Mouse (Mus musculus) frontal cortex, postnatal 10 days (tissue): ENCODE measurements around the gene 0610012G03Rik.
A peak's percentile ranks its signal among the peaks of the same experiment; 100 is the strongest.

Experiments
- DNase-seq, 2 experiments: peaks; one replicate each; pipeline ENCODE4 v3.0.0; 2022; ENCODE audit warnings: low spot score in 2 of 2, mixed read lengths in 1 of 2

0610012G03Rik gene

DNA sequence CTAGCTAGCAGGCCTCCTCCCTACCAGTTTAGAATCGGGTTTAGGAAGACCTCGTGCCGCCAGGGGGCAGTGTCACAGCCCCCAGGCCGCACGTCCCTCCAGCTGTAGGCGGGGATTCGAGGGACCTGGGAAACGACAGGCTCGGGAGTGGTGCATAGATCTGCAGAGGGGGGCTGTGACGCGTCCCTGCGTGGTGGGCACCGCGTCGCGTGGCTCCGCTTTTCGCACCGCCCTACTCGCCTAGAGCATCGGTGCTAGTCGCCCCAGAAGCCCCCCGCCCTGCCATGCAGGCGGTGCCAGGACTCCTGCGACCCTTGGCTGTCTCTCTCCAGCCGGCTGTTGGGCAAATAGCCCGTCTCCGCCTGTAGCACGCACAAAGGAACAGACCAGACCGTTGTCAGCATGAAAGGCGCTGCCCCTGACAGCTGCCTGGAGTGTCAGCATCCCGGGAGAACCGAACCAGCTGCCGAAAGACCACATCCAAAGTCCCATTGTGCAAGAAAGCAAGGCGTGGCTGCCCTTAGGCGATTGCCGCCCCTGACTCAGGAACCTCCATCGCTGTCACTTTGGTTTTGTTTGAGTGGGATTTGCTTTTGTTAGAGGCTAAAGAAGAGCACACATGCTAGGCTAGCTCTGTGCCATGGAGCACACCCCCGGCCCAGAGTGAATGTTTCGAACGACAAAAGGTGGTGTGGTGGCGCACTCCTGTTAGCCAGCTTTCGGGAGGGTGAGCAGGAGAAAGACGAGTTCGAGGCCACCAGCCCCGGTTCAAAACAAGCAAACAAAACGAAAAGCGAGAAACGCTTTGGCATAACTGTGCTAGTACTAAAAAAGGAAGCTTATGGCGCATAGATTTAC lies 15.2 kb downstream of the 0610012G03Rik start:
- DNase-seq: peak; percentile 93 to 95

DNA sequence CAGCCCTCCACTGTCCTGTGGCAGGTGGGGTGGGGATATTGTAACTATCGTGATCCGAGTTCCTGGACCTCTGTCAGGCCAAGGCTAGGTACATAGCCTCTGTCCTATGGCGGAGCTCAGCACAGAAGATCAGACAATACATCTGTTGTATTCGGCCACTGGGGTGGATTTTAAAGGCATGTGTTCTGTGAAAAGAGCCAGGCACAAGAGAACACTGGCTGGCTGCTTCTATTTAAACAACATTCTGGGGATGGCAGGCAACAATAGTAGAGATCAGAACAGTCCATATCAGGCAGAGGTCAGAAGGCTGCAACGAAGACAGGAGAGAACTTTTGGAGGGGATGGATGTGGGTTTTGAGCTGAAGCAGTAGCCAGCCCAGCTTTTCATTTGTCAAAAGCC lies 16.0 kb downstream of the 0610012G03Rik start:
- no peak for DNase-seq

DNA sequence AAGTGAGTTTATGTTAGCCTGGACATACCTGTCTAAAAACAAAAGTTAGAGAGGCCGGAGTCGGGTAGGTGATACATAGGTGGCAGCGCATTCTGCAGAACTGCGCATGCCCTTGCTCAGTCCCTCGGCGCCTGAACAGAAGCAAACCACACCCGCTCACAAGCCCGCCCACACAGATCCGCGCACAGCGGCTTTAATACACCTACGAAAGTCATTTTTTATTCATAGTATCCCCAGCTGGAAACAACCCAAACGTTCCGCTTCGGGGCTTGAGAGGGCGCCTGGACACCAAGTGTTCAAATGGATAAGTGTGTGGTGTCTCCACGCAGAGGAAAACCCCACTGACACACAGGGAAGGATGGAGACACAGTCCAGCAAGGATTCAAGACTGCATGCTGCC lies 17.0 kb downstream of the 0610012G03Rik start:
- no peak for DNase-seq

DNA sequence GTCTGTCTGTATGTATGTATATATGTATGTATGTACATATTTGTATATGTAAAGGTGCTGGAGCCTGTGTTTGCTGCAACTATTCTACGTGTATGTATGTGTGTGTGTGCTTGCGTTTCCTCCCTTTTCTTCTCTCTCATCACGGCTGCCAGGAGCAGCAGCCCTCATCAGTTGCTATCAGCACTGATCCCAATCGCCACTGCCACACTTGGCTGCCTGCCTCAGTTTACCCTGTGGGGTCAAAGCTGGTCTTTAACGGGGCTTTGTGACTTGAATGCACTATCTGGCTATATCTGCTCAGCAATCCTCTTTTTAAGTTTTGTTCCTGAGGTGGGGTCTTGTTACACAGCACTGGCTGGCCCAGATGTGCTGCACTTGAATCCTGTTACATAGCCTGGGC lies 20.9 kb downstream of the 0610012G03Rik start:
- no peak for DNase-seq

DNA sequence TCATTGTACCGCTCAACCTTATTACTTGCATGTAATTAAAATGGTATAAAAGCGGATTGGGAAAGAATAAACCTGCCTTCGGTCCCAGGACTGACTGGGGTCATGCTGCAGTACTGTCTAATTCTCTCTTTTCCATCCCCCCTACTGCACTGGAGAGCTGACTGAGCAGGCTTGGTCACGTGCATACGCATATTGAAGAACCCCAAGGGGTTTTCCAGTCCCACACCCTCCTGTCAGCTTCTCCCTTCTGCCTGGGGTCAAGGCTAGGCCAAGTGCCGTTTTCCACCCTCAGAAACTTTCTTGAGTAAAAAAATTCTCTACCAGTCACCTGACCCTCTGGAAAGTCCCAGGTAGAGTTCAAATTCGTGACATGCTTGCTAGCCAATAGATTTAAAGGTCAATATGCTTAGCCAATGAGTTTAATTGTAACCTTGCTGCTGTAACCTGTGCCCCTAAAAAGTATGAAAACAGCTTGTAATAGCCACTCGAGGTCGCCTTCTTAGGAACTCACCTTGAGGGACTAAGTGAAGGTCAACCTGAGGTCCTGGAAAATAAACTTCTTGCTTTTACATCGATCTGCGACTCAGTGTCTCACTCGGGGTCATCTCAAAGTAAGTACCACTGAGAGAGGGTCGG lies 21.6 kb downstream of the 0610012G03Rik start:
- no peak for DNase-seq

DNA sequence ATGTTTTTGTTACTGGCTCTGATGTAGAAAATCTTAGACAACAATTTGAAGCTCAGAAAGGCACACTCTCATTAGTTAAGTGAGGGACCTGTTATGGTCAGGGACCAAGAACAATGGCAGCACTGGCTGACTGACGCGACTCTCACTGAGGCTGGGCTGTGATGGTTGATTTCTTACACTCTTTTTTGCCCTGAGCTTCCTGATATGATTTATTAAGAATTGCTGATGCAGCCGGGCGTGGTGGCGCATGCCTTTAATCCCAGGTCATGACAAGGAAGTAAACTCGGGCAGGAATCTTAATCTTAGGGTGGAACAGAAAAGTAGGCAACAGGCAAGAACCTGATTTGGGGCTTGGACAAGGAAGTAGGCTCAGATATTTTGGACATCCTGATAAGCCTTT lies 22.2 kb downstream of the 0610012G03Rik start:
- DNase-seq: no peak

DNA sequence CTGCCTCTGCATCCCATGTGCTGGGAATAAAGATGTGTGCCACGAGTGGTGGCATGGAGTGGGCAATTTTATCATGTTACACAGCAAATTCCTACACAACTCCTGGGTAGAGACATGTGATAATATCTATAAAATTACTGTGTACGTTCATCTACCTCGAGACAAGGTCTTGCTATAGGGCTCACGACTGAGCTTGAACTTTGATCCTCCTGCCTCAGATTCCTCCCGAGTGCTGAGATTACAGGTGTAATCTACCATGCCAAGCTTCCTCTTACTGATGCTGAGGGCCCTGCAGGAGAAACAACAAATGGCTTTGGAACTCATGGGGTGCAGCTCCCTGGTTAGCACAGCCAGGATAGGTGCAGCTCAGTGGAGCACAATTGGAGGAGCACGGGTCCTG lies 23.9 kb downstream of the 0610012G03Rik start:
- no peak for DNase-seq

DNA sequence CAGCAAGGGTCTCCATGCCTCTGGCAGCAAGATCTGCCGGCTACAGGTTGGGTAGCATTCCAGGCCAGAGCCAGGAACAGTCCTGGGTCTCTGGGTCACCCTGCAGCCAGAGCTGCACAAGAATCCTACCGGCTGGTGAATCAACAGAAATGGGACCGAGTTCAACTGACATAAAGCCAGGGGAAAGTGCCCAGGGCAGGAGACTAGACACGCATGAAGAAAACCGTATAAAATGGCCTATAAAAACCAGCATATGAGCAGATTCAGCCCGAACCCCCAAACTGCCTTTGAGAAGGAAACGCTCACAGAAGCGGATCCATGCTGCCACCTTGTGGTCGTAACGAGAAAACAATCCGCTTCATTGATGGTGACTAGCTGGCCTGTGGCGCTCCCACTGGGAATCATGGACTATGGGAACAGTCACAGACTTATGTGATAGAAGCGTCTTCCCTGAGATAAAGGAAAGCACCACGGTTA lies 30.0 kb downstream of the 0610012G03Rik start:
- peak; percentile 72 to 84 for DNase-seq

DNA sequence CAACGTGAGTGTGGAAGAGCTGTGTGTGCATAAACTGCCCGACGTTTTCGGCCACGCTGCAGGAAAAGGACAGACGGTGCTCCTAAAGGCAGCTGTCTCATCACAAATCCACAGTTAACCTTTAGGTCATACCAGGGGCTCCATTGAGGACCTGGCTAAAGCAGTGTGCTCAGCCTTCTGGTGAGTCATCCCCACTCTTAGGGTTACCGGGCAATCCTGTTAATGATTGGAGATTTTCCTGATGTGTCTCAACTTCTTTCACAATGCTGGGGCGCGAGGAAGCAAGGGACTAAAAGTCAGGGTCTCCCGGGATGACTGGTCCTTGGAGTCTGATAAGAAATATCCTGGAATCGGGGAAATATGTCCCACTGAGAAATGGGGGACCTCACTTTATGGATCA lies 30.5 kb downstream of the 0610012G03Rik start:
- no peak for DNase-seq

DNA sequence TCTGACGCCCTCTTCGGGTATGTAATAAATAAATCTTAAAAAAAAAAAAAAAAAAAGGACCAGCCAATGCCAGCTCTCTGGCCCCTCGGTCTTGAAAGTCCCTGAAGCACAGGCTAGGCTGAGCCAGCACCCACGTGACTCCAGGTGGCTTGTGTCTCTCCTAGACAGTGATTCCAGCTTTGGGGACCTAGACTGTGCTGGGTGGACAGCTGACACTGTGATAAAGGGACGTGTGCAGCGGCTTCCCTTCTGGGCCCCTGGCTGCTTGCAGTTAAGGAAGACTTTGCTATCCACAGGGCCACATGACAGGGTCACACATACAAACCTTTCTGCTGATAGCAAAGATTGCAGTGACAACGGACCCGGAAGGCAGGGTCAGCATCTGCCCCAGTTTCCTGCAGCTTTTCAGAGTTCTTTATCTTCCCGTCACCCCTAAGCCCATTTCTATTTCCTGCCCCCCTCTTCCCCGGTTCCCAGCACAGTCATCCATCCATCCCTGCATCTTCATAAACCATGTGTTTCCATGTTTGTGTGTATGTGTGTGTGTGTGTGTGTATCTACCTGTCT lies 37.9 kb downstream of the 0610012G03Rik start:
- no peak for DNase-seq

DNA sequence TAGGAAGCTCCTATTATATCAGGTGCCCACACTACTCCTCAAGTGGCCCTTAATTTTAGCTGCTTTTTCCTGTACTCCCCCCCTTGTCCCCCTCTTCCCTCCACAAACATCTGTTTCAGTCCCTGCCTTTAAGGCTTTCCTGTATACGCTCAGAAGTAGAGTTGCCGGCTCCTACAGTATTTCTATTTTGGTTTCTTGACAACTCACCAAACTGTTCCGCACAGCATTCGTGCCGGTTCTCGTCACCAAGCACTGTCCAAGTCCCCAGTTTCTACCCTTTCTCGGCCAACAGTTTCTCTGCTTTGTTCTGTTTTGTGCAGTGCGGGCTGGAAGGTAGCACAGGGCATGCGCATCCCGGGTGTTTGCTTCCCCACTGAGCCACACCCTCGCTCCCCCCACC lies 39.3 kb downstream of the 0610012G03Rik start:
- DNase-seq: no peak

DNA sequence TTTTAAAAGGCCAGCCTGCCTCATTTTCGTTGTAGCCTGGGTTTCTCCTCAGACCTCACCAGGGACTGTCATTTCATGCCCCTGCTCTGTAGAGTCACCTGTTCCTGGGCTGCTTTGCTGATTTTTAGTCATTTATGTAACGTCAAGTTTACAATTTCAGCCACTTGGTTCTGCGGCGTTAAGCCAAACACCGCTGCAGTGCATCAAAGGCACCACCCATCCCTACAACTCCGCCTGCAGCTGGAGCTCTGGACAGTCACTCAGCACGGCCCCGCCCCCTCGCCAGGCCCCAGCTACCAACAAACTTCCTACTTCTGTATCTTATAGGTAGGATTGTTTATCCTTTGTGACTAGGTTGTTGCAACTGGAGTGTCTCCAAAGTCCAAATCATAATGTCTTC lies 41.4 kb downstream of the 0610012G03Rik start:
- DNase-seq: no peak

DNA sequence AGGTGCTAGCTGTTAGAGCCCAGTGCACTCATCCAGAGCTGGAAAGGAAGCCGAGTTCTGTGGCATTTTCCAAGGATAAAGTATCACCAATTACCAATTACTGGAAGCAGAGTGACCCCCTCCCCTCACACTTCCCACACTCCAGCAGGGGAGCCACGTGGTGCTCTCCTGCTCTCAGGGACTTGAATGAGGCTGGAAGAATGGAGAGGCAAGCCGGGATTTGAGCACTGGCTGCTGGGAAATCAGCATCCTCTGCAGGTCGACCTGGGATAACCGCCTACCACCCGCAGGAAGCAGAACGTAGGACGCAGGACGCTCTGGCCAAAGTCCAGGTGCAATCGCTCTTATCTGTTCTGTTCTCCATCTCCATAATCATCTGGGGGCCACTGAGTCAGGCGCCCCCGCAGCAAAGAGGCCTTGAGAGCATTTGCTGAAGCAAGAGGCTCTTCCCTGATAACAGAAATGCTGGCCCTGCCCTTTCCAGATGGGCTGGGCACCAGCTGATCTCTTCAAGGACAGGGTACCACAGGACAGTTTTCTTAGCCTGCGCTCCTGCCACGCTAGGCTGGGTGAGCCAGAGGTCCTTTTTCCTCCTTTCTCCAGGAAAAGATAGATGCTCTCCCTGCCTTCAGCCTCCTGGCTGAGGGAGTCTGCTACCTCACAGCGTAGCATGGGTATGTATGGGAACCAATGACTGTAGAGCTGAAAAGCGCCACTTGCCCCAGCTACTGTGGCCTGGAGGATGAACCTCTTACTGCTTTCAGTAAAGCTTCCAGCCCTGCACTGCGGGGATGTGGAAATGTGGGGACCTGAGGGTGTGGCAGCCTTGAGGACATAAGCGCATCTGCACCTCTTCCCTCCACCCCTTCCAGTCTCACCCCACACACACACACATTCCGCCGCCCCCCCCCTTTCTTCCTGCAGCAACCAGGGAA lies 42.1 kb downstream of the 0610012G03Rik start:
- DNase-seq: no peak

DNA sequence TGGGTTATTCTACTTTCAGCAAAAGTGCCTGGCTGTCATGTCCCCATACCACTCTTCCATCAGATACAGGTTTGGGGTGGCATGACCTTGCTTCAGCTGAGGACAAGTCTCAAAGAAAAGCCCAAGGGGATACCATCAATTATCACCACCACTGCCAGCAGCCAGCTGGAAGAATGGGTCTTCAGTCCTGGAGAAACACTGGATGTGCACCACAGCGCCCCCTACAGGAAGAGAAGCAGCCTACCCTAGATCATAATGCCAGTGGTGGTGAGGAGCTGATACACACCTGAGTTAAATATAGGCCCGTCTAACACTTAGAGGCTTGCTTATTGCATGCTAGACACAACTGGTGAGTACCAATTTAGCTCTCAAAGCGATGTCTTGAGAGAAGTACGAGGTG lies 43.0 kb downstream of the 0610012G03Rik start:
- DNase-seq: no peak

DNA sequence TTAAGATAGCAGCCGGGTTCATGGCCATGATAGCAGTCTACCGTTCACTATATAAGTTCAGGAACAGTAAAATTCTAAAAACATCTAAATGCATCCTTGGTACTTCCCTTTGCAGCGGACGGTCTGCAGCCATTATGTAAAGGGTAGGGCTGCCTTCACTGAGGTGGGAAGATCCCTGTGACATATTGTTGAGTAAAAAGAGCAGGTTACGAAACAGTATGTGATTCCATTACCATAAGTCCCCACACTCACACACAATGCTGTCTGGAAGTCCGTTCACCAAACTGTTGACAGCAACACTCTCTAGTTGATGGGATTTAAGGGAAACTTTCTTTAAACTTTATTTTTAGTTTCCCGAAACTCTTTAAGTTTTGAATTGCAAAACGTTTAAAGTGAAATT lies 45.1 kb downstream of the 0610012G03Rik start:
- no peak for DNase-seq

DNA sequence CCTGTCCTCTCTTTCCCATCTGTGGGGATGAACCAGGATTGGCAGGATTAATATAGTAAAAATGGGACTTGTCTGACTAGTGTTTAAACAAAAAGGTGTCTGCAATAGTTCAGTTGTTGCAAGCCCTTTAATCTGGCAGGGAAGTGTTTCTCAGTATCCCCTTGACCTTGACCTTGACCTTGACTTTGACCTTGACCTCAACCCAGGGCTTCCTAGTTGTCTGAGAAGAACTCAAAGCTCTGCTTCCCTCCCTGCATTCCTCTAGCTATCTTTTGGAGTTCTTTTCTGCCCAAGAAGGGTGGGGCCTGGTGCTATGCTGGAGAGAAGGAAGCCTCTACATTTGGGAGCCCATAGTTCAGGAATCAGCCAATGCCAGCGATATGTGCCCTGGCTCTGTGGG lies 46.4 kb downstream of the 0610012G03Rik start:
- DNase-seq: no peak

DNA sequence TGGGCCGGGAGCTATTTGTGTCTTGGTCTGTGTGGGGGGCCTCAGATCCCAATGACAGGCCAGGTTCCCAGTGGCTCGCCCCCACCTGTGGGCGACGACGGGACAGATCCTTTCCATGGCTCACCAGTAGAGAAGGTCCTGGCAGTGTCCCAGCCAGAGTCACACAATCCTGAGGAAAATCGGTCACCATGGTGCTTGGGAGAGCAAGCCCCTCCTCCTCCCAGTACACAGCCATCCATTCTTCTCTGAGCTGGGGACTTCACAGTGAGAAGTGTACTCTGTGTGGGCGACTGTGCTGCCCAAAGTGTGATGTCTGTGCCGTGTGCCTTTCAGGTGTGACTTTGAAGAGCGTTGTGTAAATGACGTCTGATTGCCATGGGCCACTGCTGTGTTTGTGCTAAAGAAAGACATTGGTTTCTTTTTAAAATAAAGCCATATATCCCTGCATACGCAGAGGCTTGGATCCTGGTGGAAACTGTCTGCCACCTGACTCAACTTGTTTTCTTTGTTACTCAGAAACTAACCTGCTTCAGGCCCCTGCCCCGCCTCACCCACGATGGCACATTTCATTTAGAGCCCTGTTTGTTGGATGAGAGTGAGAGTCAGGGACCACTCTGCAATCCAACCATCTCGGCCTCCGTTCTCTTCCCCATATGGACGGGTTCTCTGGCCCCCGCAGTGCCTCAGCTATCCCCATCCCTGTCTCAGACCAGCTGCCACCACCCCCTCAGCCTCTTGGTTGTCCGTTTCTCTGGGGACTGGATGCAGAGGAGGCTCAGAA lies 49.6 kb downstream of the 0610012G03Rik start:
- peak; percentile 67 to 87 for DNase-seq
